Mouse (Mus musculus): ENCODE data around the gene Emilin2. TPM values are rescaled to one million over a fixed set of nuclear protein-coding genes. Genes with fewer than 3 reads are reported as not detected.
A peak's percentile ranks its signal among the peaks of the same experiment; 100 is the strongest.
"Not testable (repeated sequence)": the region's sequence is repeated elsewhere in the genome, so short reads cannot be mapped to it uniquely, and the experiment has no call there.

Gene Emilin2
- polyA plus RNA-seq, 1 experiment: 7.9 TPM

- Histone ChIP-seq H3K27me3 (ENCODE audit: control insufficient read depth, insufficient read depth, insufficient read length) (no peaks in the 10 kb centered on the region), H3ac (ENCODE audit: control insufficient read depth, insufficient read length, low read depth) (no peak overlapping the region), H3K36me3 (ENCODE audit: control insufficient read depth, insufficient read depth) (peaks cover 5% of the 10 kb centered on the region), H3K79me2 (ENCODE audit: control insufficient read depth, insufficient read depth) (no peaks in the 10 kb centered on the region), H3K79me3 (ENCODE audit: low read depth) (no peaks in the 10 kb centered on the region), H3K4me3 (ENCODE audit: insufficient read depth, poor library complexity, severe bottlenecking) (no peak overlapping the region)
- no peak for TF ChIP-seq FOSL1 (IDR thresholded peaks at IDR 0.05; ENCODE audit: insufficient read depth, low read length, poor library complexity, severe bottlenecking)
- no peak for TF ChIP-seq USF1 (IDR thresholded peaks at IDR 0.05; ENCODE audit: low read depth)
- no peak for TF ChIP-seq CEBPB (IDR thresholded peaks at IDR 0.05; ENCODE audit: low read depth)
- no peak for TF ChIP-seq CTCF (IDR thresholded peaks at IDR 0.05; ENCODE audit: control insufficient read depth, insufficient read depth, insufficient read length)
- TF ChIP-seq MYOG (IDR thresholded peaks at IDR 0.05; ENCODE audit: control insufficient read depth, extremely low read depth, insufficient read length): no peak
- TF ChIP-seq MYOD1 (IDR thresholded peaks at IDR 0.05; ENCODE audit: control insufficient read depth, insufficient read length, low read depth): no peak
- TF ChIP-seq MAX (IDR thresholded peaks at IDR 0.05): no peak
These were observed 26.8 kb upstream of the Emilin2 start for GRCm38 (mm10) chr17:71338627-71339026.

- Histone ChIP-seq H3K36me3 (ENCODE audit: control insufficient read depth, insufficient read depth) (no peaks in the 10 kb centered on the region), H3ac (ENCODE audit: control insufficient read depth, insufficient read length, low read depth) (no peak overlapping the region), H3K4me3 (ENCODE audit: insufficient read depth, poor library complexity, severe bottlenecking) (no peak overlapping the region), H3K27me3 (ENCODE audit: control insufficient read depth, insufficient read depth, insufficient read length) (no peaks in the 10 kb centered on the region), H3K79me2 (ENCODE audit: control insufficient read depth, insufficient read depth) (no peaks in the 10 kb centered on the region), H3K79me3 (ENCODE audit: low read depth) (no peaks in the 10 kb centered on the region)
- TF ChIP-seq CEBPB (IDR thresholded peaks at IDR 0.05; ENCODE audit: low read depth) (no peak), USF1 (IDR thresholded peaks at IDR 0.05; ENCODE audit: low read depth) (no peak), MAX (IDR thresholded peaks at IDR 0.05) (no peak), MYOG (IDR thresholded peaks at IDR 0.05; ENCODE audit: control insufficient read depth, extremely low read depth, insufficient read length) (no peak), FOSL1 (IDR thresholded peaks at IDR 0.05; ENCODE audit: insufficient read depth, low read length, poor library complexity, severe bottlenecking) (no peak), MYOD1 (IDR thresholded peaks at IDR 0.05; ENCODE audit: control insufficient read depth, insufficient read length, low read depth) (no peak), CTCF (IDR thresholded peaks at IDR 0.05; ENCODE audit: control insufficient read depth, insufficient read depth, insufficient read length) (no peak)
These were observed 25.8 kb upstream of the Emilin2 start for GRCm38 (mm10) chr17:71337546-71337945.

GRCm38 (mm10) chr17:71336421-71336820 lies 24.6 kb upstream of the Emilin2 start:
- Histone ChIP-seq H3K27me3 (ENCODE audit: control insufficient read depth, insufficient read depth, insufficient read length) (no peaks in the 10 kb centered on the region), H3ac (ENCODE audit: control insufficient read depth, insufficient read length, low read depth) (no peak overlapping the region), H3K79me3 (ENCODE audit: low read depth) (no peaks in the 10 kb centered on the region), H3K79me2 (ENCODE audit: control insufficient read depth, insufficient read depth) (no peaks in the 10 kb centered on the region), H3K36me3 (ENCODE audit: control insufficient read depth, insufficient read depth) (no peaks in the 10 kb centered on the region), H3K4me3 (ENCODE audit: insufficient read depth, poor library complexity, severe bottlenecking) (no peak overlapping the region)
- TF ChIP-seq CEBPB (IDR thresholded peaks at IDR 0.05; ENCODE audit: low read depth): no peak
- no peak for TF ChIP-seq CTCF (IDR thresholded peaks at IDR 0.05; ENCODE audit: control insufficient read depth, insufficient read depth, insufficient read length)
- no peak for TF ChIP-seq USF1 (IDR thresholded peaks at IDR 0.05; ENCODE audit: low read depth)
- TF ChIP-seq FOSL1 (IDR thresholded peaks at IDR 0.05; ENCODE audit: insufficient read depth, low read length, poor library complexity, severe bottlenecking): no peak
- TF ChIP-seq MYOD1 (IDR thresholded peaks at IDR 0.05; ENCODE audit: control insufficient read depth, insufficient read length, low read depth): no peak
- no peak for TF ChIP-seq MAX (IDR thresholded peaks at IDR 0.05)
- no peak for TF ChIP-seq MYOG (IDR thresholded peaks at IDR 0.05; ENCODE audit: control insufficient read depth, extremely low read depth, insufficient read length)

GRCm38 (mm10) chr17:71332298-71332697 lies 20.5 kb upstream of the Emilin2 start:
- Histone ChIP-seq H3K79me2 (ENCODE audit: control insufficient read depth, insufficient read depth) (no peaks in the 10 kb centered on the region), H3K4me3 (ENCODE audit: insufficient read depth, poor library complexity, severe bottlenecking) (no peak overlapping the region), H3K79me3 (ENCODE audit: low read depth) (no peaks in the 10 kb centered on the region), H3ac (ENCODE audit: control insufficient read depth, insufficient read length, low read depth) (no peak overlapping the region), H3K27me3 (ENCODE audit: control insufficient read depth, insufficient read depth, insufficient read length) (no peaks in the 10 kb centered on the region), H3K36me3 (ENCODE audit: control insufficient read depth, insufficient read depth) (no peaks in the 10 kb centered on the region)
- TF ChIP-seq MYOG (IDR thresholded peaks at IDR 0.05; ENCODE audit: control insufficient read depth, extremely low read depth, insufficient read length): no peak
- no peak for TF ChIP-seq MYOD1 (IDR thresholded peaks at IDR 0.05; ENCODE audit: control insufficient read depth, insufficient read length, low read depth)
- TF ChIP-seq MAX (IDR thresholded peaks at IDR 0.05): no peak
- TF ChIP-seq CTCF (IDR thresholded peaks at IDR 0.05; ENCODE audit: control insufficient read depth, insufficient read depth, insufficient read length): no peak
- no peak for TF ChIP-seq CEBPB (IDR thresholded peaks at IDR 0.05; ENCODE audit: low read depth)
- no peak for TF ChIP-seq FOSL1 (IDR thresholded peaks at IDR 0.05; ENCODE audit: insufficient read depth, low read length, poor library complexity, severe bottlenecking)
- TF ChIP-seq USF1 (IDR thresholded peaks at IDR 0.05; ENCODE audit: low read depth): no peak

- not testable (repeated sequence) for H3K27me3 ChIP-seq (ENCODE audit: control insufficient read depth, insufficient read depth, insufficient read length); H3K36me3 ChIP-seq (ENCODE audit: control insufficient read depth, insufficient read depth); H3K4me3 ChIP-seq (ENCODE audit: insufficient read depth, poor library complexity, severe bottlenecking); H3K79me3 ChIP-seq (ENCODE audit: low read depth); H3K79me2 ChIP-seq (ENCODE audit: control insufficient read depth, insufficient read depth); H3ac ChIP-seq (ENCODE audit: control insufficient read depth, insufficient read length, low read depth)
These were observed 9.0 kb upstream of the Emilin2 start for GRCm38 (mm10) chr17:71320731-71321130.

GRCm38 (mm10) chr17:71319361-71319760 lies 7.6 kb upstream of the Emilin2 start:
- no peak for TF ChIP-seq MYOD1 (IDR thresholded peaks at IDR 0.05; ENCODE audit: control insufficient read depth, insufficient read length, low read depth)
- no peak for TF ChIP-seq MYOG (IDR thresholded peaks at IDR 0.05; ENCODE audit: control insufficient read depth, extremely low read depth, insufficient read length)
- peak; percentile 52 for TF ChIP-seq CEBPB (IDR thresholded peaks at IDR 0.05; ENCODE audit: low read depth)
- H3K4me3 ChIP-seq (ENCODE audit: insufficient read depth, poor library complexity, severe bottlenecking): no peak overlapping the region
- H3ac ChIP-seq (ENCODE audit: control insufficient read depth, insufficient read length, low read depth): no peak overlapping the region
- H3K79me2 ChIP-seq (ENCODE audit: control insufficient read depth, insufficient read depth): no peaks in the 10 kb centered on the region
- H3K79me3 ChIP-seq (ENCODE audit: low read depth): no peaks in the 10 kb centered on the region
- H3K36me3 ChIP-seq (ENCODE audit: control insufficient read depth, insufficient read depth): no peaks in the 10 kb centered on the region
- H3K27me3 ChIP-seq (ENCODE audit: control insufficient read depth, insufficient read depth, insufficient read length): no peaks in the 10 kb centered on the region
